Mouse (Mus musculus): ENCODE measurements around the gene Mepce.
A peak's percentile ranks its signal among the peaks of the same experiment; 100 is the strongest.

DNA sequence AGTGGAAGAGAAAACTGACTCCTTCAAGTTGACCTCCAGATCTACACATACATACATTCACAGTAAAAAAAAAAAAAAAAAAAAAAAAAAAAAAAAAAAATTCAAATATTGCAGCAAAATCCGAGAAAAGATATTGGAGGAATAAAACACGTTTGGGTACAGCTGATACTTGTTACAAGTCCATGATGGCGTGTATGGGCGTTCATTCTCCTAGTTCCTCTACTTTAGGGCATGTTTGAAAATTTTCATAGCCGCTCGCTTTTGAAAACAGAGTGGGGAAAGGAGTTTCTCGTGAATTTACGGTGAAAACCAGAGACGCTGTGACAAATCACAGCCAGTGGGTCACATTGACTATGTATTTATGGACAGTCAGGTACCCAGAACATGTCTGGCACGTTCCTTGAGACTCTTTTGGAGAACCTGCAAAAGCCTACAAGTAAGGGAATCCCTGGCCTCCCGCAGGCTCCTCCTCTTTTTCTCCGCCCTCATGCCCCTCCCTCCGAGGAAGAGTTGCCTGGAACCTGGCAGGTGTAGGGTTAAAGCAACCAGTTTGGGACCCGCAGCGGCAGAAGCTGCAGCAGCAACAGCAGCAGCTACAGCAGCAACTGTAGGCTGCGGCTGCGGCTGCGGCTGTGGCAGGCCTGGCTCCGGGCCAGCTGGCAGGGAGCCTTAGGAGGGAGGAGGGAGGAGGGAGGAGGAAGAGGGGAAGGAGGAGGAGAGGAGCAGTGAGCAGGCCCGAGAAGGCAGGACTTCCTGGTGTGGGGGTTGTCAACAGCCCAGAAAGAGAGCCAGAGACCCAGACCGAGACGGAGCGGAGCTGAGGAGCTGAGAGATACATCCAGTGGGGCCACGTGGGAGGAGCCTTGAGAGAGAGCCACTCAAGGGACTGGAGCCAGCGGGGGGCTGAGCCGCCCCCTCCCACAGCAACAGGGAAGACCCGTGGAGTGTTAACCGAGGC lies 42.0 kb downstream of the Mepce start, which contains the start of gene Tsc22d4:
- TF ChIP-seq CTCF (IDR thresholded peaks at IDR 0.05; ENCODE audit: low read depth) (no peak), EP300 (IDR thresholded peaks at IDR 0.05; ENCODE audit: low read depth) (peak; percentile 47)
